Mouse (Mus musculus) heart, adult 2 months (tissue): ENCODE measurements around the gene Dtnbp1. TPM values are rescaled to one million over a fixed set of nuclear protein-coding genes. Genes with fewer than 3 reads are reported as not detected.

Experiments used
- DNase-seq, 2 experiments: peaks; one replicate each; pipeline ENCODE4 v3.0.0; 2021
- H3K27ac ChIP-seq: fragments of 200-600 bp; 2 replicates; pipeline ENCODE4 v1.8.1; 2022
- H3K27me3 ChIP-seq: fragments of 200-500 bp; 2 replicates; pipeline ENCODE4 v1.6.1; 2012; ENCODE audit warnings: mild to moderate bottlenecking, low read length, inconsistent platforms, mixed read lengths; ENCODE audit not compliant: control insufficient read depth, insufficient read depth
- H3K36me3 ChIP-seq: fragments of 200-500 bp; 2 replicates; pipeline ENCODE4 v1.6.1; 2012; ENCODE audit warnings: low read length, inconsistent platforms; ENCODE audit not compliant: control insufficient read depth, insufficient read depth
- H3K4me1 ChIP-seq: fragments of 200-500 bp; 2 replicates; pipeline ENCODE4 v1.6.1; 2011; ENCODE audit warnings: low read length; ENCODE audit not compliant: control insufficient read depth, insufficient read depth
- H3K4me3 ChIP-seq: fragments of 200-600 bp; 2 replicates; pipeline ENCODE4 v1.8.1; 2022
- H3K79me2 ChIP-seq: fragments of 200-500 bp; replicated peaks from 2 replicates; pipeline ENCODE4 v1.6.1; 2012; ENCODE audit warnings: mild to moderate bottlenecking, inconsistent platforms, low read length, moderate library complexity, mixed read lengths; ENCODE audit not compliant: control insufficient read depth, insufficient read depth
- H3K9ac ChIP-seq: fragments of 200-500 bp; 2 replicates; pipeline ENCODE4 v1.6.1; 2012; ENCODE audit warnings: low read depth, mild to moderate bottlenecking, control low read depth, inconsistent platforms, low read length, mixed read lengths
- CTCF ChIP-seq: fragments of 200-600 bp; IDR thresholded peaks from 2 replicates; pipeline ENCODE4 v1.8.1; 2022; ENCODE audit warnings: antibody characterized with exemption, mild to moderate bottlenecking, moderate library complexity
- EP300 ChIP-seq: fragments of 200-500 bp; IDR thresholded peaks from 2 replicates; pipeline ENCODE4 v1.6.1; 2011; ENCODE audit warnings: low read depth, low read length, control low read depth; ENCODE audit not compliant: insufficient read depth
- POLR2A ChIP-seq: fragments of 200-500 bp; IDR thresholded peaks from 2 replicates; pipeline ENCODE4 v1.6.1; 2011; ENCODE audit warnings: mild to moderate bottlenecking, low read depth, low read length, control low read depth; ENCODE audit not compliant: insufficient read depth
- WGBS: fragments of 180-500 bp; shearing (Covaris S2); methylation state at CpG from one replicate; pipeline ENCODE4 v1.1.7; 2018; 5-methylcytosine and 5-hydroxymethylcytosine counted together
- intact Hi-C: fragments of 180-260 bp; cut with DNase I; formaldehyde crosslinking; loops from one replicate; pipeline ENCODE4 v1.15.1; 2025
- polyA plus RNA-seq: library from polyadenylated mRNA; depleted of rRNA; stranded (reverse); fragments of >200 nt; gene quantifications from 2 replicates; pipeline ENCODE4 v1.2.3, GENCODE M21; 2012; rRNA removed
- total RNA-seq, 2 experiments: library from RNA; stranded (reverse); gene quantifications; 2 replicates each; pipeline ENCODE4 v1.2.3; 2021

Dtnbp1 gene
- total and polyA plus RNA-seq, 3 experiments: 107 to 139 (median 122) TPM

GRCm38 (mm10) chr13:44881001-44881400 is 120.9 kb downstream of the Dtnbp1 start:
- TF ChIP-seq POLR2A (no peak), EP300 (no peak), CTCF (no peak)
- Histone ChIP-seq H3K27me3 (no peaks in the 10 kb centered on the region), H3K27ac (no peak overlapping the region), H3K9ac (no peak overlapping the region), H3K36me3 (peaks cover 30% of the 10 kb centered on the region), H3K4me1 (peaks cover 10% of the 10 kb centered on the region), H3K79me2 (peaks cover 6% of the 10 kb centered on the region), H3K4me3 (no peak overlapping the region)
- DNase-seq: no peak
- 80% methylated on average over 4 of the region's 4 CpGs for WGBS
- intact Hi-C loops: no loop called here

- Histone ChIP-seq H3K79me2 (peaks cover 8% of the 10 kb centered on the region), H3K36me3 (peaks cover 32% of the 10 kb centered on the region), H3K27me3 (no peaks in the 10 kb centered on the region), H3K27ac (no peak overlapping the region), H3K9ac (no peak overlapping the region), H3K4me3 (no peak overlapping the region), H3K4me1 (peaks cover 9% of the 10 kb centered on the region)
- WGBS: 66% methylated on average over 2 of the region's 2 CpGs
- TF ChIP-seq EP300: no peak
- TF ChIP-seq CTCF: no peak
- no peak for TF ChIP-seq POLR2A
- intact Hi-C loops: no loop called here
- DNase-seq: no peak
Observed at GRCm38 (mm10) chr13:44876799-44877198, 125.1 kb downstream of the Dtnbp1 start.

Other genes with a start within 250 kb of the Dtnbp1 start
- gene Gm9817, start 76.5 kb upstream of the Dtnbp1 start, total RNA-seq: under 1 TPM; 0.10 to 0.14 TPM
- not detected in 2 replicates for gene Gm9817, start 76.5 kb upstream of the Dtnbp1 start, polyA plus RNA-seq